Mouse (Mus musculus): ENCODE results near the gene Numa1. TPM values are rescaled to one million over a fixed set of nuclear protein-coding genes. Genes with fewer than 3 reads are reported as not detected.

The Numa1 gene
- polyA plus RNA-seq, 1 experiment from 2014 or later: 73.7 TPM

DNA sequence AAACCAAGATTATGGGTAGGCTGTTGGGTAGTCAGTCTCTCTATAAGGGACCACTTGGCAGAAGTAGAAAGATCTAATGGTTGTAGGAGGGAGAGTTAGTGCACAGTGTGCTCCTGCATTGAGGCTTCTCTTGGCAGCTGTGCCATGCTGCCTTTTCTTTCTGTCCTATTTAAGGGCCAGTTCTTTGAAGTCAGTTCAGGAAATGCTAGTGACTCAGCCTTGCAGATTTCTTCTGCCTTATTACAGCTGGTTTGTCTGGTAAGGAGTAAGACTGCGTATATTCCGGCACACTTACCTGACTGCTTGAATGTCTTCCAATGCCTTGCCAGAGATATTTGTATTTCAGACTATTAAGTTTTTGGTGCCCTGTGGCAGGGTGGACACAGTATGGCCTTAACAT lies 20.3 kb downstream of the Numa1 start:
- Histone ChIP-seq H3K4me3 (ENCODE audit: low read length) (no peak overlapping the region), H3K9me3 (ENCODE audit: control insufficient read depth, low read length) (no peaks in the 10 kb centered on the region), H3K9ac (ENCODE audit: low read length) (no peak overlapping the region), H3K4me1 (replicated peaks; ENCODE audit: control insufficient read depth, insufficient read depth, low read length) (no peaks in the 10 kb centered on the region), H3K36me3 (ENCODE audit: control insufficient read depth, insufficient read depth, low read length) (no peaks in the 10 kb centered on the region), H3K4me2 (ENCODE audit: low read depth, low read length) (no peak overlapping the region), H3K27ac (ENCODE audit: low read length) (no peak overlapping the region), H3K27me3 (ENCODE audit: control insufficient read depth, insufficient read depth, low read depth, low read length) (no peaks in the 10 kb centered on the region)
- 92% methylated on average over 2 of the region's 2 CpGs for WGBS
- ATAC-seq (ENCODE audit: low read depth): no peak

DNA sequence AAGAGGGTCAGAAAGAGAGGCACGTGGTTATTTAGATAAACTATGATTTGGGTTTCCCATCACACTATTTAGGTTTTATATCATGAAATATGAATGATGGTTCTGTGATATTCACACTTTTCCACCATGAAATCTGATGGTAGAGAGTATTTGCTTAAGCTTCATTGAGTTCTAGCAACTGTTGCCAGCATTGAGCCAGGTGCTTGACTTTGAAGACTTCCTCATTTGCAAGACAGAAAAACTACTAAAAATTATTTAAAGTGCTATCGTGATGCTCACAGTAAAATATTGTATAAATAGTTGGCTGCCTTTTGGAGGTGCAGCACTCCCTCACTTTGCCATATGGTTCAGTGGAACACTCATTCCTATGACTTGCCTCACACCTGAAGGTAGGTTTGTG lies 21.4 kb downstream of the Numa1 start:
- no peak overlapping the region for H3K9ac ChIP-seq (ENCODE audit: low read length)
- H3K4me2 ChIP-seq (ENCODE audit: low read depth, low read length): no peak overlapping the region
- no peak overlapping the region for H3K27ac ChIP-seq (ENCODE audit: low read length)
- no peak for ATAC-seq (ENCODE audit: low read depth)
- no peak overlapping the region for H3K4me3 ChIP-seq (ENCODE audit: low read length)
- H3K36me3 ChIP-seq (ENCODE audit: control insufficient read depth, insufficient read depth, low read length): no peaks in the 10 kb centered on the region
- no peaks in the 10 kb centered on the region for H3K9me3 ChIP-seq (ENCODE audit: control insufficient read depth, low read length)
- H3K27me3 ChIP-seq (ENCODE audit: control insufficient read depth, insufficient read depth, low read depth, low read length): no peaks in the 10 kb centered on the region
- no peaks in the 10 kb centered on the region for H3K4me1 ChIP-seq (replicated peaks; ENCODE audit: control insufficient read depth, insufficient read depth, low read length)
- 78% methylated on average over 2 of the region's 2 CpGs for WGBS

DNA sequence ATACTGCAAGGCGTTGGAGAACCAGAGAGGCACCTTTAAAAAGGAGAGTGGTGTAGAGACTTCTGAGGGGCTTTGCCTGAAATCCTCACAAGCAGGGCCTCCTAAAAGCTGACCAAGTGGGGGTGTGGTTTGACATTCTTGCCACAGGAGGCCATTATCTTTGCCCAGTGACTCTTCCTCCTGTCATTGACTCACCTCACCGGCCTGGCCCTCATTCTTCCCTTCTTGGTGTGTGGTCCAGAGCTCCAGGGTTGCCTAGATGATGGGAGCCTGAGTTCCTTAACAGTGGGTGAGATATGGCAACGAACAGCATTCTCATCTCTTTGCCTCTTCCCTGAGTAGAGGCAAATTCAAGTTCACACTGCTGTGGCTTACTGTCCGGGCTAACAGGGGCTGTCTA lies 22.0 kb downstream of the Numa1 start:
- H3K36me3 ChIP-seq (ENCODE audit: control insufficient read depth, insufficient read depth, low read length): no peaks in the 10 kb centered on the region
- H3K4me1 ChIP-seq (replicated peaks; ENCODE audit: control insufficient read depth, insufficient read depth, low read length): no peaks in the 10 kb centered on the region
- ATAC-seq (ENCODE audit: low read depth): no peak
- H3K27me3 ChIP-seq (ENCODE audit: control insufficient read depth, insufficient read depth, low read depth, low read length): no peaks in the 10 kb centered on the region
- H3K9ac ChIP-seq (ENCODE audit: low read length): no peak overlapping the region
- no peak overlapping the region for H3K4me2 ChIP-seq (ENCODE audit: low read depth, low read length)
- no peak overlapping the region for H3K4me3 ChIP-seq (ENCODE audit: low read length)
- 74% methylated on average over 4 of the region's 4 CpGs for WGBS
- H3K27ac ChIP-seq (ENCODE audit: low read length): no peak overlapping the region
- H3K9me3 ChIP-seq (ENCODE audit: control insufficient read depth, low read length): no peaks in the 10 kb centered on the region

DNA sequence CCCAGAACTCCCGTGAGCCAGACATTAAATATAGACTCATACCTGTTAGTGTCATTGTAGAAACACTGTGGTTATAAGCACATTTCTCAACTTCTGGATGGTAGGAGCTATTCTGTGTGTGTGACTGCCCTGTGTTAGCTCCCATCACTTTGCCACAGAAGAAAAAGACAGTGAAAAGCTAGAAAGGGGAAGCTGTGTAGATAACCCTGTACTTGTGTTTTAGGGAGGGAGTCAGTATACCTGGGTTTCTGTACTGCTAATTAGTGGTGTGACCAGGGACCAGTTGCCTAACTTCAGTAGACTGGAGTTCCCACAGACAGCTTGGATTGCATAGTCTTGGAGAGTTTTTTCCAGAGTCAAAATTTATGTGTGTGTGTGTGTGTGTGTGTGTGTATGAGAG lies 22.6 kb downstream of the Numa1 start:
- Histone ChIP-seq H3K4me1 (replicated peaks; ENCODE audit: control insufficient read depth, insufficient read depth, low read length) (no peaks in the 10 kb centered on the region), H3K27ac (ENCODE audit: low read length) (no peak overlapping the region), H3K27me3 (ENCODE audit: control insufficient read depth, insufficient read depth, low read depth, low read length) (no peaks in the 10 kb centered on the region), H3K4me2 (ENCODE audit: low read depth, low read length) (no peak overlapping the region), H3K4me3 (ENCODE audit: low read length) (no peak overlapping the region), H3K36me3 (ENCODE audit: control insufficient read depth, insufficient read depth, low read length) (no peaks in the 10 kb centered on the region), H3K9me3 (ENCODE audit: control insufficient read depth, low read length) (no peaks in the 10 kb centered on the region), H3K9ac (ENCODE audit: low read length) (no peak overlapping the region)
- WGBS: 84% methylated on average over 1 of the region's 1 CpGs
- no peak for ATAC-seq (ENCODE audit: low read depth)

DNA sequence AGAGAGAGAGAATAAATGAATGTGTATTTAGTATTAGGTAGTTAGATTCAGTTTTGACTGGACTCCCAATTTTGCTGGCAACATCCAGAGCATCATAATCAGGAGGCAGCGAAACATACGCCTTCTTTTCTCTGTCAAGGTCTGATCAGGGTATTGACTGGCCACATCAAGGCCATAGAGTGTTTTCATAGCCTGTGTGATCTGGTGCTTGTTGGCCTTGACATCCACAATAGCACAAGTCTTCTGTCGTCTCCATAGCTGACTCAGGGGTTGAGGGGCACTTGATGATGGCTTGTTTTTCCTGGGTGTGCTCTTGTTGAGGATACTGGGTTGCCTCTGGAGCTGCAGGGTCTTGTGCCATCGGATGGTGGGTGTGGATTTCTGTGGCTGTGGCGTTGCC lies 23.0 kb downstream of the Numa1 start:
- H3K4me2 ChIP-seq (ENCODE audit: low read depth, low read length): no peak overlapping the region
- H3K27ac ChIP-seq (ENCODE audit: low read length): no peak overlapping the region
- 86% methylated on average over 5 of the region's 5 CpGs for WGBS
- H3K9ac ChIP-seq (ENCODE audit: low read length): no peak overlapping the region
- H3K9me3 ChIP-seq (ENCODE audit: control insufficient read depth, low read length): no peaks in the 10 kb centered on the region
- H3K4me1 ChIP-seq (replicated peaks; ENCODE audit: control insufficient read depth, insufficient read depth, low read length): no peaks in the 10 kb centered on the region
- no peak overlapping the region for H3K4me3 ChIP-seq (ENCODE audit: low read length)
- no peaks in the 10 kb centered on the region for H3K27me3 ChIP-seq (ENCODE audit: control insufficient read depth, insufficient read depth, low read depth, low read length)
- ATAC-seq (ENCODE audit: low read depth): no peak
- no peaks in the 10 kb centered on the region for H3K36me3 ChIP-seq (ENCODE audit: control insufficient read depth, insufficient read depth, low read length)

DNA sequence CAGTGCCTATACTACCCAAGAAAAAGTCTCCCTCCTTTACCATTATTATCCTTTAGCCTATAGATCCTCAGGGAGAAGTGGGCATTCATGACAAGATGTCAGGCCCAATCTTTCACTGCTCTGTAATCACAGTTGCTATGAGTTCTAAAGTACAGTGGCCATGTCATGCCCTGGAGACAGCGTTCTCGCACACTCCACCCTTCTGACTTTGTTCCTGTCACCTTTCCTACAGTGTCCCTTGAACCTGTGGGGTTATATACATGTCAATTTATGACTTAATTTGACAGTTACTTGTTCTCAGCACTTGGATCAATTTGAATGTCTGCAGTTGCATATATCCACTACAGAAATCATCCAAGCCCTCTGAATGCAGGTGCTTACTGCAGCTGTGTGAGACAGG lies 28.9 kb downstream of the Numa1 start:
- no peaks in the 10 kb centered on the region for H3K27me3 ChIP-seq (ENCODE audit: control insufficient read depth, insufficient read depth, low read depth, low read length)
- H3K4me1 ChIP-seq (replicated peaks; ENCODE audit: control insufficient read depth, insufficient read depth, low read length): peaks cover 8% of the 10 kb centered on the region; the same call in 1 of the 2 replicates
- 86% methylated on average over 2 of the region's 2 CpGs for WGBS

DNA sequence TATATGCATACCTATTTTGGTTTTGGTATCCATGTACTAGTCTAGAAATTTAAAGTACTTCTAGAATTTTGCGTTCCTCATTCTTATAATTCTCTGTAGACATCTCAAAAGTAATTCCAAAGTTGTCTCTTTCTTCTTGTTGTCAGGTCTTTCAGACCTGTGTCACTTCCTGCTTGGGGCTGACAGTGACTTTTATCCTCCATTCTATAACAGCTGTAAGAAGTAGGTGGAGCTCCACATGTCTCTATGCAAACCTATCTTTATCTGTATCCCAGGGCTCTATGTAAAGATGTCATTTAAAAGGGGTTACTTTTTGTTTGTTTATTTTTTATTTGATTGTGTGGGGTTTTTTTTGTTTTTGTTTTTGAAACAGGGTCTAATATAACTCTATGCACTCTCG lies 29.7 kb downstream of the Numa1 start:
- no peaks in the 10 kb centered on the region for H3K36me3 ChIP-seq (ENCODE audit: control insufficient read depth, insufficient read depth, low read length)
- H3K9ac ChIP-seq (ENCODE audit: low read length): no peak overlapping the region
- H3K27me3 ChIP-seq (ENCODE audit: control insufficient read depth, insufficient read depth, low read depth, low read length): no peaks in the 10 kb centered on the region
- H3K4me1 ChIP-seq (replicated peaks; ENCODE audit: control insufficient read depth, insufficient read depth, low read length): peaks cover 8% of the 10 kb centered on the region
- H3K27ac ChIP-seq (ENCODE audit: low read length): no peak overlapping the region
- H3K4me2 ChIP-seq (ENCODE audit: low read depth, low read length): no peak overlapping the region
- ATAC-seq (ENCODE audit: low read depth): no peak
- H3K9me3 ChIP-seq (ENCODE audit: control insufficient read depth, low read length): no peaks in the 10 kb centered on the region
- no peak overlapping the region for H3K4me3 ChIP-seq (ENCODE audit: low read length)
- WGBS: 80% methylated on average over 2 of the region's 2 CpGs

More for the DNA sequence above, 28.9 kb downstream of the Numa1 start:
- H3K9me3 ChIP-seq (ENCODE audit: control insufficient read depth, low read length): no peaks in the 10 kb centered on the region
- H3K9ac ChIP-seq (ENCODE audit: low read length): no peak overlapping the region
- no peak overlapping the region for H3K27ac ChIP-seq (ENCODE audit: low read length)
- ATAC-seq (ENCODE audit: low read depth): no peak
- H3K4me3 ChIP-seq (ENCODE audit: low read length): no peak overlapping the region
- H3K36me3 ChIP-seq (ENCODE audit: control insufficient read depth, insufficient read depth, low read length): no peaks in the 10 kb centered on the region
- H3K4me2 ChIP-seq (ENCODE audit: low read depth, low read length): no peak overlapping the region

DNA sequence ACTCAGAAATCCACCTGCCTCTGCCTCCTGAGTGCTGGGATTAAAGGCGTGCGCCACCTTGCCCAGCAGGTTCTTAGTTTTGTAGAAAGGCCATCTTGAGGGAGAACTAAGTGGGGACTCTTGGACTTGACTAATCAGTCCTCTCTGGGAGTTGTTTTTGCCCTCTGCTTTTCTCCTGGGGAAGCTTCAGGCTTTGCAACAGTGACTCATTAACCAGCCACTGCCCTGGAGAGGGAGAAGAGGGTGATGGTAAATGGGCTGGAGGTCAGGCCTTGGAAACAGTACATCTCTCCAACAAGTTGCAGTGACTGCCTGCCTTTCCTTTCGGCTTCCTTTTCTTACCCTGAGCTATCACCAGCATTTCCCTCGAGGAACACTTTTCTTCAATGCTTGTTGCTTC lies 30.6 kb downstream of the Numa1 start:
- Histone ChIP-seq H3K27ac (ENCODE audit: low read length) (no peak overlapping the region), H3K4me1 (replicated peaks; ENCODE audit: control insufficient read depth, insufficient read depth, low read length) (peaks cover 14% of the 10 kb centered on the region), H3K9ac (ENCODE audit: low read length) (no peak overlapping the region), H3K9me3 (ENCODE audit: control insufficient read depth, low read length) (no peaks in the 10 kb centered on the region), H3K4me3 (ENCODE audit: low read length) (no peak overlapping the region), H3K27me3 (ENCODE audit: control insufficient read depth, insufficient read depth, low read depth, low read length) (no peaks in the 10 kb centered on the region), H3K36me3 (ENCODE audit: control insufficient read depth, insufficient read depth, low read length) (no peaks in the 10 kb centered on the region), H3K4me2 (ENCODE audit: low read depth, low read length) (no peak overlapping the region)
- WGBS: 79% methylated on average over 4 of the region's 4 CpGs
- ATAC-seq (ENCODE audit: low read depth): no peak

DNA sequence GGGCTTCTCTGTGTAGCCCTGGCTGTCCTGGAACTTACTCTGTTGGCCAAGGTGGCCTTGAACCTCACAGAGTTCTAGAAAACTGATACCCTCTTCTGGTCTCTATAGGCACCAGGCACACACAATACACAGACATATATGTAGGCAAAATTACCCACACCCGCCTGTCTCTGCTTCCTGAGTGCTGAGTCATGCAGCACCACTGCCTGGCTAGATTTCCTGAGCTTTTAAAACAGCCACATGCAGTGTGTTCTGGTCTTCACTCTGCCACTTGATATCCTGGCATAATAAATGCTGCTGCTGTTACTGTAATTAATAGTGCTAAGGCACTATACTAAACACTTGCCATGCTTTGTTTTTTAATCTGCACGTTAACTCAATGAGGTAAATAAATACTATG lies 31.7 kb downstream of the Numa1 start:
- ATAC-seq (ENCODE audit: low read depth): no peak
- Histone ChIP-seq H3K27me3 (ENCODE audit: control insufficient read depth, insufficient read depth, low read depth, low read length) (no peaks in the 10 kb centered on the region), H3K9ac (ENCODE audit: low read length) (no peak overlapping the region), H3K36me3 (ENCODE audit: control insufficient read depth, insufficient read depth, low read length) (no peaks in the 10 kb centered on the region), H3K4me2 (ENCODE audit: low read depth, low read length) (no peak overlapping the region), H3K4me1 (replicated peaks; ENCODE audit: control insufficient read depth, insufficient read depth, low read length) (peaks cover 14% of the 10 kb centered on the region), H3K27ac (ENCODE audit: low read length) (no peak overlapping the region), H3K4me3 (ENCODE audit: low read length) (no peak overlapping the region), H3K9me3 (ENCODE audit: control insufficient read depth, low read length) (no peaks in the 10 kb centered on the region)
- WGBS: 53% methylated on average over 2 of the region's 2 CpGs

DNA sequence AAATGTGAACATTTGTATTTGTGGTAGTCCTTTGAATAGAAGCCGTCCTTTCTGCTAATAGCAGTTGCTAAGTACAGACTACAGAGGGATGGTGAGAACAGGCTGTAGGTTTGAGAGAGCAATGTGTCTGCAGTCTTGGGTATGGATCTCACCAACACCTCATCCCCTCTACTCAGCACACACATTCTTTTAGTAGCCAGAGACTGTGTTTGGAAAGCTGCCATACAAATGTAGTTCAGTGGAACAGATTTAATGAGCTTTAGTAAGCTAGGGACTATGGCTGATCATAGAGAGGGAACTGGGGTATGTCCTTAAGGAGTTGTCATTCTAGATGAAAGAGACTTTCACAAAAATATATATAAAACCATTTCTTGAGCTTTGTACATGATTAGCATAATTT lies 33.3 kb downstream of the Numa1 start:
- H3K9me3 ChIP-seq (ENCODE audit: control insufficient read depth, low read length): no peaks in the 10 kb centered on the region
- H3K27me3 ChIP-seq (ENCODE audit: control insufficient read depth, insufficient read depth, low read depth, low read length): no peaks in the 10 kb centered on the region
- no peak overlapping the region for H3K4me2 ChIP-seq (ENCODE audit: low read depth, low read length)
- H3K4me1 ChIP-seq (replicated peaks; ENCODE audit: control insufficient read depth, insufficient read depth, low read length): peaks cover 23% of the 10 kb centered on the region
- H3K36me3 ChIP-seq (ENCODE audit: control insufficient read depth, insufficient read depth, low read length): no peaks in the 10 kb centered on the region
- 61% methylated on average over 1 of the region's 1 CpGs for WGBS
- ATAC-seq (ENCODE audit: low read depth): no peak
- no peak overlapping the region for H3K9ac ChIP-seq (ENCODE audit: low read length)
- no peak overlapping the region for H3K4me3 ChIP-seq (ENCODE audit: low read length)
- H3K27ac ChIP-seq (ENCODE audit: low read length): peak overlapping the region; percentile 44
